Mouse (Mus musculus) layer of hippocampus, postnatal 10 days (tissue): Measurements from ENCODE around the gene Tmem132a. TPM values are rescaled to one million over a fixed set of nuclear protein-coding genes. Genes with fewer than 3 reads are reported as not detected.
A peak's percentile ranks its signal among the peaks of the same experiment; 100 is the strongest.

Source experiments
- DNase-seq, 2 experiments: peaks; one replicate each; pipeline ENCODE4 v3.0.0; 2021; ENCODE audit warnings: low spot score in 2 of 2
- total RNA-seq, 2 experiments: library from RNA; stranded (reverse); gene quantifications; 2 replicates each; pipeline ENCODE4 v1.2.3; 2021

Gene Tmem132a
- total RNA-seq, 2 experiments from 2014 or later = 250 to 259 TPM

DNA sequence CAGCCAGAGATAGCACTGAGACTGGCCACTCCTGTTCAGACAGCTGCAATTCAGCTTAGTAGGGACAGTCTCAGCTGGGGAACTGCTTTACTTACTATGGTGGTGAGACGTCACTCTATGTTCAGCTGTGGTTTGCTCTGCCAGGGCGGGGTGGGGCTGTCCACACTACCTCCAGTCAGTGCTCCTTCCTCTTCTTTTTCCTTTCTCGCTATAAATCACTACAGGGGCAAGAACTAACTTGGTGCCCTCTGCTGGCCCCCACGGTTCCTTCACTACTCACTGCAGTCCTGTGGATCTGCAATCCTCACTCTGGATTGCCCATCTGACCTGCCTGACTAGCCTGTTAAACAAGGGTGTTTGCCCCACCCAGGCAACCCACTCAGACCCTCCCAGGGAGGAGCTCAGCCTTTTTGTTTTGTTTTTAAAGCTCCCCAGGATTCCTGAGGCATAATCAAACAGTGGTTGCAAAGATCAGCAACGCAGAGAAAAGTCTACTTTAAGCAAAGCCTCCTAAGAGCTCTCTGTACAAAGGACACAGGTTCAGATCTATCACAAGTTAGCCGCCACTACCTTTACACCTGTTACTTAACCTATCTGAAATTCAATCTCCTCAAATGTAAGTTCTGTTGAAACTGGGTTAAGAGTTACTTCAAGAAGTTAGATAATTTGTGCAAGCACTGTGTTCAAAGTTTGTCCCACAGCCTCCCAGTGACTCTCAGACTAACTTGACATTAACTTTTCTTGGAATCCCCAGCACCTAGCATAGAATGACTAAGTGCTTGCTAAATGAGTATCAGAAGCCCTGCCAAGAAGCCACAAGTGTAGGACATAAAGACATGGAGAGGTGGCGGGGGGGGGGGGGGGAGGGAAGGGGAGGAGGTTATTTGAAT, 10.6 kb upstream of the Tmem132a start:
- peak in 1 of 2 experiments; percentile 60 for DNase-seq

DNA sequence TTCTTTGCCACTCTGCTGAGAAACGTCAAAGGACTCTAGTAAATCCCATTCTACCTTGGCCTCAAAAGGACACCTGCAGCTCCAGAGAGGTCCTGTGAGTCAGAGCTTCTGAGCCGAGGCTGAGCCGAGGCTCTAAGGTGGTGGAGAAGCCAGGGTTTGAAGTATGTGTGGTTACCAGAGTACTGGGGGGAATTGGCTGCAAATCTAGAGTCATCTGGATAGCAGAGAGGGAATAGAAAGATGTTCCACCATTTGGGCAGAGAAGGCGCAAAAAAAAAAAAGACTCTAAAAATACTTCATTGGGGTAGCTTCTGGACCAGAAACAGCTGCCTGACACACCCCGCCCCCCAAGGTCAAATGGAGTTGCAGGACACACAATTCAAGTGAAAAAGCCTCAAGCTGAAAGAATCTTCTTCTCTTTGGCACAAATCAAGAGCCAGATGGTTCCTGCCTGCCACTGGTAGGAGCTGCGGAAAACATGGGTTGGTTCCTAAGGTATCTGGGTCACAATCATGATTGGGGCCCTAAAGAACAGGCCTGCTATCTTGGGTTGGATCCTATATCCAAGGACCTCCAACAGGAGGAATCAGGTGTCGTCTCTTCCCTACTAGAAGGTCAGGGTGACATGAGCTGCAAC, 8.6 kb upstream of the Tmem132a start:
- DNase-seq = no peak

DNA sequence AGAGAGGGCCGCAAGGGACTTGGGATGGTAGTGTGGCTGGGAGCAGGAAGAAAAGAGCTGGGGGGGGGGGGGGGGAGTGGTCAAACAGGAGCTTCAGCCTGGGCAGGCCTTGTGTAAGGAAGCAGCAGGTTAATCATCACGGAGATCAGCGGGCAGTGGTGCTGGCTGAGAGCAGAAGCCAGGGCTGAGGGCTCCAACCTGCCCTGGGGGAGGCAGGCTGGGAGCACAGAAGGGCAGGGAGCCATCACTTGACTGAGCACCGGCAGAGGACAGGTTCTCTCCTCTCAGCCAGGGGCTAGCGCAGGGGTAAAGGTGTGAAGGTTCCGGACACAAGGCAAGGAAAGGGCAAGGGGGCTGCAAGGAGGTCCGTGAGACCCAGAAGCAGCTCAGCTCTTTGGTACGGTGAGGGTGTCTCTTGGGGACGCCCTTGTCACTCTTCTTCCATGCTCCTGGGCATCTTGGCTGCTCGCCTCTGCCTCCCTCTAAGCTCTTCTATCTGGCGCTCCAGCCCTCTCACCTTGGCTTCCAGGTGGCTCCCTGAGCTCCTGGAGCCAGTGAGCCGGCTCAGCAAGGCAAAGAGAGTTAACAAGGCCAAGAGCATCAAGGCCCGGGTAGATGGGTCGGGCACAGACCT, 1.7 kb upstream of the Tmem132a start:
- no peak for DNase-seq

DNA sequence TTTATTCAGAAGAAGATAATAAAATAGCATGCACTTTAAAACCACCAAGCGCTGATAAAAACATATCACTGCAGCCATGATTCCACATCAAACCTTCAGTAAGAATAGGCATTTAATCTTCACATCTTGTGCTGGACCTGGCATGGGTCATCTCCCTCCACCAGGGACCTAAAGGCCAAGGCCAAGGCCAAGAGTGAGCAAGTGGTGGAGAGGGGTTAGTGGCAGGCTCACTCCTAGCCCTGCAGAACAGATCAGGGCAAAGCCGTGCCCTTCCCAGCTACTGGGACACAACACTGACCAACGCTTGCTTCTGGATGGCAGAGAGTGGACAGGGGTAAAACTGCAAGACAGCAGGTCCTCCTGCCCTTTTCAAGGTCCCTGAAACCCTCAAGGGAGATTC, 936 bp upstream of the Tmem132a start:
- no peak for DNase-seq

DNA sequence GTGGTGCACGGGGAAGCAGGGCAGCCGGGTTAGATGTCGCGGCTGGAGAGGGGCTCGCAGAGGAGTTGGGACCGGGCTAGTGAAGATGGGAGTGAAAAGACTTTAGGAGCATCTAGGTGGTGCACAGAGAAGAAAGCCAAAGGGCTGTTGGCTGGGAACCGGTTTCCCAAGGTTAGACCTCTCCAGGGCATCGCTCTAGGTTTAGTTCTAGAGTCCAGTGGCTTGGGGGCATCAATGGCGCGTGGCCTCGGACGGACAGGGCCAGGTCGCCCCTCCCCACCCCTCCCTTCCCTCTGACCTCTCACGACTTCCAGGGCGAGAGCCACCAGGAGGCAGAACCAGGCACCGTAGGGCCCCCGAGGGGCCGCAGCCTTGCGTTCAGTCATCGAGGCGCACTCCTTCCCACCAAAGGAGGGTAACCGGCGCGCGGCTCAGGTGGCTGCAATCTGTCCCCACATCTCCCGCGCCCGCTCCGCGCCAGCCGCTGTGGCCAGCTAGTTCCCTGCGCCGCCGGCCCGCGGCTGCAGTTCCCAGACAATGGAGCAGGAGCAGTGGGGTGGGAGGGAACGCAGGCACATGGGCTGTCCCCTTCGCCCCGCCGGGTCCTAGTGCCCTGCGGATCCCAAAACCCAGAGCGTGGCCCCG, 377 bp downstream of the Tmem132a start:
- DNase-seq = peak; percentile 80 to 88

DNA sequence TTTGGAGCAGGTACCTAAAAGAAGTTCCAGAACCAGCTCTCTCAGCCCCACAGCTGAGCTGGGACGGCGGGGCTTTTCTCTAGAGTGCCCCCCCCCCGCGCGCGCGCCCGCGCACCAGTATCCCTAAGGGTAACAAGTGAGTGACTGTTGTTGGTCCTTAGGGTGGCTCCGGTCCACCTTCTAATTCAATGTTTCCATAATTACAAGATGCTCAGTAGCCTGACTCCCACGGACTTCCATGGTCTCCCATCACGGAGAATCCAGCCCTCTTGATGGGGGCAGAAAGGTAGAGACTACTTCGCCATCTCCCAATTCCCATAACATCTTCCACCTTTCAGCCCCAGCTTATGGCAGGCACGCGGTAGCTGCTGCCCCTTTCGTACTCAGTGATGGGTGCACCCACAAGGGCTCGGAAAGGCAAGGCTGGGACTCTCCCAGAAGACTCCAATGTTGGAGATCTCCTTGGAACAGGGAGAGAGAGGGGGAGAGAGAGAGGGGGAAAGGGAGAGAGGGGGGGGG, 1.1 kb downstream of the Tmem132a start:
- DNase-seq = no peak

DNA sequence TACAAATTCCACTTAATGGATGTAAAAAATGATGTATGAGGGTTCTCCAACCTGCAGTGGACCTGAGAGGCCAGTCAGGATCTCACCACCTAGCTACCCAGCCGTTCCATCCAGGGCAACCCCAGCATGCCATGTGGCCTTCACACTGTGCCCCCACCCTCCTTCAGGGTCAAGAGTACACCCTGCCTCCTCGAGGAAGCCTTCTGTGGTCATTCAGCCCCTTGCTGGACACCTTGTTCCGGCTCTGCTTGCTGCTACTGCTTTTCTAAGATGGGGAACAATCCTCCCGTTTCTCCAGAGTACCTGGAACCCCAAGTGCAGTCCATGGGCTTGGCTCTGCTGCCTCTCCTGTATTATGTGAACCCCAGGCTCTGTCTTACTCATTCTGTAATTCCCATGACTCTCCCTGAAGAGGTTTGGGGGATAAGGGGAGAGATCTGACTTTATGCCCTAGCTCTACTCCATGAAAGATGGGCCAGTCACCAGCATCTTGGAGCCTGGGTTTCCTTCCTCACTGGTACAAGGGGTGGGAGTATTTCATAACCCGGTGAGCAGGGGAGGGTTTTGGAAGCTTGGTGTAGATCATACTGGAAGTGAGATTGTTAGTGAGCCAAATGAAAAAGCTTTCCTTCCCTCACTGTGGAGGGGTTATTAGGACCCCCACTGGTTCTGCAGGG, 1.7 kb downstream of the Tmem132a start:
- DNase-seq = no peak

DNA sequence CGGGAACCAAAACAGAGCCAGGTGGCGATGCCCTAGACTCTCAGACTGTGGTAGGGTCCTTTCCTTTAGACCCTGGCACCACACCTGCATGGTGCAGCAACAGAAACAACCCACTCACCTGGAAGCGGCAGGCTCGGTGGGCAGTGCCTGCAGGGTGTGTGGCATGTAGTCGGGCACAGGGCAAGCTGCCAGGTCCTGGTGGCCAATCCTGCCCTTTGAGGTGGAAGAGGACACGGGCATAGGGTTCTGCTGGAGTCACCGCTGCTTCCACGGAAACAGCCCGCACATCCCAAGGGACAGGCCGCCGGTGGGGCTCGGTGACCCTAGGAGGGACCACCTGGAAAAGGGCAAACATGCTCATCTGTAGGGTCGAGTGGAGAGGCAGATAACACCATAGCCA, 3.4 kb downstream of the Tmem132a start:
- DNase-seq = no peak

DNA sequence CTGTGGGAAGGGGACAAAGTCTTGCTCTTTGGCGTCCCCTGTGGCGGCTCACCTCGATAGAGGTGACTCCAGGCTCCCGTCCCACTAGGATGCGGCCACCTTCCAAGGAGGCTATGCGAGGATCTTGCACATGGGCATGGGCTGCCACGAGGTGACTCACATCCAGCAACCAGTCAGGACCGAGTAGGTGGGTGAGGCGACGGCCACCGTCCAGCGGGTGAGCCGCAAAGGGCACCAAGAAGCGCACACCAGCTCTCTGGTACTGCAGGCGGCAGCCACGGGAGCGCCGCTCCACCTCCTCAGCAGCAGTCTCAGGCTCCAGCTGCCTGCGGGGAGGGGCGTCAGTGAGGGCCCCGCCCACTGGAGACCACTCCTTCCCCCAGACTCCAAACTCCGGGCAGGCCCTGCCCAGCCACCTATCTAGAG, 9.7 kb downstream of the Tmem132a start:
- DNase-seq = no peak

DNA sequence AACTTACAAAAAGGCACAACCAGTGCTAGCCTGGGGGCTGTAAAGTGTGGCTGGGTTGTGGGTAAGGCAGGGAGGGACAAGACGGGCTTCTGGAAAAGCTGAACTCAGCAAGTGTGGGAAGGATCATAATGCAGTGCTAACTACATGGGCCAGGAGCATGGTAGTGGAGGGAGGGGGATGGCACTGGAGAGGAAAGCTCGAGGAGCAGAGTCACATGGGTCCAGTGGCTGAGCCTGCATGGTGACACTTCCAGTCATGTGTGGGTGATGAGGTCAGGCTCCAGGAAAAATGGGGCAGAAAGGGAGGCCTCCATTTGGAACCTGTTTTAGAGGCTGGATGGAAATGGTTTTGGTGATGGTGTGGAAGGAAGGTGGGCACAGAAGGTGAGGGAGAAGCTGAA, 13.2 kb downstream of the Tmem132a start:
- DNase-seq = no peak

DNA sequence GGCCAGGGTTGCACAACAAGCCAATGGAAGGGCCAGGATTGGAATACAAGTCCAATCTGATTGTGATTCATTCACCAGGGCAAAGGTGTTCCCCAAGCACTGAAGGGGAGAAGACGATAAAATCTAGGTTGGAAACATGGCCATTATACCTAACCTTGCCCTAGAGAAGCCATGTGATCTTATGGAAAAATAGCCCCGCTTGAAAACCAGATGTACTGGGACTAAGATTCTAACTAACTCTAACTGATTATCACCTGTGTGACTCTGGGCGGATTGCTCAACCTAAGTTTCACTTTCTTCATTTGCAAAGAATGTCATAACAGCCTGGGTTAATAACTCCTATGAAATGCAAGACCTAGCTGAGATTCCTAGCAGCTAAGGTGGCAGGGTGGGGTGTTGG, 14.3 kb downstream of the Tmem132a start:
- no peak for DNase-seq

DNA sequence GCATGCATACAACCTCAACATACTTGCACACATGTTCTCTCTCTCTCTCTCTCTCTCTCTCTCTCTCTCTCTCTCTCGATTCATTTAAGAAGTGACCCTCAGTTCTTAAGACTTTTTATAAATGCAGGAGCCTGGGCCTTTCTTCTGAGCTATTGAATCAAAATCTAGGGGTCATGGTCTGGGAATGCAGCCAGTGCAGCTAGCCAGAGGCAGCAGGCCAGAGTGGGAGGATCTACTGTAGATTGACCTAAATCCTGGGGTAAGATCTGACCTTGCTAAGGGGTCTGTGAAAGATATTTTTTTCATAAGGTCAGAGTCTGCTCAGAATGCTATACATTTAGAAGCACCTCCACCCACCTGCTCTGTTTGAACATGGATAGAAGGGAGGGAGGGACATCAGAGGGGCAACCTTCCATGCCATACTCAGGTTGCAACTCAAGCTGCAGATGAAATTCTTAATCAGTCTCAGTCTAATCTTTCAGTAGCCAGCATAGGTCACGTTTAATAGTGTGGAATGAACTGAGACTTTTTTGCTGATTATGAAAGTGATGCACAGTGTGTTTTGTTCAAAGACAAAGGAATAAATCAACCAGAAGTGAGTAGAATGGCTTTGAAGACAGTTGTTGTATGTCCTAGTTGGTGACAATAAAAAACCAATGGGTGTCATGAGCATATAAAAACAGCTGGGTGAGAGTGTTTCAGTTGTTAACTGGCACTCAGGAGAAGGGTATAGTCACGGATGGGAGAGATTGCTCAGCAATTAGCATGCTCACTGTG, 22.2 kb downstream of the Tmem132a start:
- DNase-seq = no peak

DNA sequence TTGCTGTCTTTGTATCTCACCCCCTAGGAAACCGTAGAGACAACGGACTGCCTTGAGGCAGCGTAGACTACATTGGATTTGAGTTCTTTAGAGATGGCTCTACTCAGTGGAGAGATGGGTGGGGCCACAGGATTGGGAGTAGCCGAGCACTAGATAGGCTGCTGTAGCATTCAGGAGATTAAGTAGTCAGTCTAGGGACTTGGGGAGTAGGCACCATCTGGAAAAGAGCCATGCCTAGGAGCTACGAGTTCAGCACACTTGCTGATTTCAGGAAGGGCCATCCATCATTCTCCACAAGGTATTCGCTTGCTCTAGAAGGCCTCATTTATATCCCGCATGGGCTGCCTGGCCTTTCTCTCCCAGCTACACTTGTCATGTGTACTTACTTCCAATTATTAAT, 23.6 kb downstream of the Tmem132a start:
- no peak for DNase-seq

DNA sequence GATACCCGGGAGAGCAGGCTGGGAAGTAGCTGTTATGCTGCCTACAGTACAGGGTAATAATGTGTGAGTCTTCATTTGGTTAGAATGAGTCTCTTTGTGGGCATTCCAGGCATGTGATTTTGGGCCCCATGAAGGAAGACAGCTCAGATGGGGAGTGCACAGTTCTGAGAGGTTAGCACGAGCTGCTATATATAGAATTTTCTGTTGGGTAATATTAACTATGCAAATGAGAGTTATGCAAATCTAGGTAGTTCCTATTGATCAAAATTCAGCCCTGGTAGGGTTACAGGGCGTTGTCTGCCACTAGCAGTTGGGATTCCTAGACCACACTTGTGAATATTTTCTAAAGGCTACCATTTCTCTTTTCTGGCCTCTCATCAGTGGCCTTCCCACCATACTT, 24.3 kb downstream of the Tmem132a start:
- no peak for DNase-seq

DNA sequence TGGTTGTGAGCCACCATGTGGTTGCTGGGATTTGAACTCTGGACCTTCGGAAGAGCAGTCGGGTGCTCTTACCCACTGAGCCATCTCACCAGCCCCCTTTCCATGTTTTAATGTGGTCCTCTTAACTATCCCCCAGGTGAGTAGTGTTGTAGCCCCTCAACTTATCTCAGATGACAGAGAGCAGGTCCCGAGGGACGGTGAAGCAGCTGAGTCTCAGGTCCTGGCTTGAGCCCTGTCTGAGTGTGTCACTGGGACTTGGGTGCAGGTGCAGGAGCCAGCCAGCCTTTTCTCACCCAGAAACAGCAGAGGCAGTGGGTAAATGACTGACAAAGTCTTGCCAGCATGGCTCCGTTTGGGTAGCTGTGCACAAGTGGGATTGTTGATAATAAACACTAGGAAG, 25.5 kb downstream of the Tmem132a start:
- DNase-seq = no peak

DNA sequence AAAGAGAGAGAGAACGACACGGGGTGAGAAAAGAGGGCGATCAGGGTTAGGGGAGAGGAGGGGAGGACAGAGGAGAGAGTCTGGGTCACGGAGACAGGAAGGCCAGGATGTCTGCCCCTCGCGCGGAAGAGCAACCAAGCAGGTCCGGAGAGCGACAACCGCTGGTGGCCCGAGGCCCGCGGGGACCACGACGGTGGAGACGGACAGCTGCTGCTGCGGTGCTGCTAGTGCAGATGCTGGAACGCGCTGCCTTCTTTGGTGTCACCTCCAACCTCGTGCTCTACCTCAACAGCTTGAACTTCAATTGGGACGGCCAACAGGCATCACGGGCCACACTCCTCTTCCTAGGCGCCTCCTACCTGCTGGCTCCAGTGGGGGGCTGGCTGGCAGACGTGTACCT, 26.8 kb downstream of the Tmem132a start:
- no peak for DNase-seq

DNA sequence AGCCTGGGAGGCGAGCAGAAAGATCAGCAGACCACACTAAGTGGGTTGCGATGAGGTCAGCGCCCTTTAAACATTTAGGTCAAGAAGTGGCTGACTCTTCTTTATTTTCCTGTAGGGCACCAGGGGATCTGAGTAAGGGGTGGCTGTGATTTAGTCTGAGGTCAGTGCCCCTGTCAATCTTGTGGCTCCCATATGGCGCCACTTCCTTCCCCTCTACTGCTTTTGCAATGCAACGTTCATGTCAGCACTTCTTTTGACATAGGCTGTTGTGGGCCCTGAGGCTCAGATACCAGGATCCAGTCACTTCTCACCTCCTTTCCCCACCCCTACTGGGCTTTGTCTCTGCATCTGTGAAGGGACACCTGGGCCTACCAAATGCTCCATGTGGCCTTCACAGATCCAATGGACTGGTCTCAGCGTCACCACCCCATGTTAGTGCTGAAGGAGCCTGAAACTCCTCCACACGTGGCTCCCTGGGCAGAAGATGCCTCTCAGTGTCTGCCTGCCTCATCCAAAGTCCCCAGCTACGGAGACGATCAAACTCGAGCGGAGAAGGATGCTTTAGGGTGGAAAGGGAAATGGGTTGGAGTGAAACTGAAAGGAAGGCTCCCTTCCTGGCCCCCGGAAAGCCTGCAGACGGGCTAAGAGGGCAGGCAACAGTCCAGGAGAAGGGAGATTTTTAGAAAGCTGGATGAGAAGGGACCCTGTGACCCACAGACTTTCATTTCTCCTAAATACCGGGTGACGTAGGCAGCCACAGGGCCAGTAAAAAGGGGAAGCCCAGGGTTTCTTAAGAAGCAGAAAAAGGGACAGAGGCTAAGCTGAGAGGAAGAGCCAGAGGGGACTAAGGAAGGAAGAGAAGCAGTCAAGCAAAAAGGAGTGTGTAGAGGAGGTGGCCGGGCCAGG, 27.8 kb downstream of the Tmem132a start:
- no peak for DNase-seq

DNA sequence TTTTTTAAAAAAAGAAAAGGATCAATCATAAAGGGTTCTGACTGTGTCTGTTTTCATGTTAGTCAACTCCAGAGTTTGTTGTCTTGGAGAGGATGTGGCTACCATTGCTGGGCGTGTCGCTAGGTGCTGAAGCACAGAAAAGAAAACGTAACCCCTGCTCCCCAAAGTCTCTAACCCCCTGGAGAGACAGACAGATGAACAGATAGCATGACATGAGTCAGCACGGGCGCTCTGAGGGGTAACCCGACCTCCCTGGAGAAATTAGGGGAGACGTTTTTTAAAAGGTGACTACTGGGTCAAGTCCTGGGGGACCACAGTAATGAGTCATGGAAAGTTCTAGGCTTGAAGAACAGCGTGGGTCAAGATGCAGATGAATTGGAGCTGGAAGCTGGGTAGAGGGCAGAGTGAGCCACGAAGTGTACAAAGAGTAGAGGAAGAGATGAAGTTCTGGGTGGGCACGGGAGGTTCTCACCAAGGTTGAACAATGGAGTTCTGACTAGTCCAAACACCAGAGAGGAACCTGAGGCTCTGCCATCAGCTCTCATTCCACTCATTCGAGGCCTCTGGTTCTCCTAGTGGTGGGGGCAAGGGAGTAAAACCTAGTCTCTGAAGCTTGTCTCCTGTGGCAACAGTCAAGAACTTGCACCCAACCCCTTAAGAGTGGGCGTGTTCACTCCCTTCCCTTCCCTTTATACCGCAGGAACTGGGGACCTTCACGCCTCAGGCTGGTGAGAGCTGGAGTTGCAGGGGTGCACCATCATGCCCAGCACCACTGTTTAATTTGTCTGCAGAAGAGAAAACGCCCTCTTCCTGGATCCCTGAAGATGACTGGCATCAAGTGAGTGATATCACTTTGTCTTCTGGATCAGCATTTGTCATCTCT, 30.5 kb downstream of the Tmem132a start, which contains the start of gene Slc15a3:
Gene Slc15a3, plus strand, starts transcription at position 718 of the 883 bp plus-strand sequence.
- no peak for DNase-seq
